Mouse (Mus musculus) CH12.LX (cell line): ENCODE data around the gene Fuca2. TPM values are rescaled to one million over a fixed set of nuclear protein-coding genes. Genes with fewer than 3 reads are reported as not detected.

Source experiments
- DNase-seq: peaks from one replicate; pipeline ENCODE4 v3.0.0-alpha.2; 2013; ENCODE audit errors: extremely low read depth
- H3K27ac ChIP-seq: 2 replicates; pipeline ENCODE4 v1.5.1; 2012; ENCODE audit warnings: low read depth, mild to moderate bottlenecking, control low read depth, moderate library complexity; ENCODE audit not compliant: insufficient read depth
- H3K27me3 ChIP-seq: replicated peaks from 2 replicates; pipeline ENCODE3; 2012; ENCODE audit warnings: inconsistent platforms
- H3K36me3 ChIP-seq, 2 experiments: replicated peaks in 1 of 2; 2 replicates each; pipeline versions ENCODE3 to v1.6.1; 2012; ENCODE audit warnings: inconsistent platforms in 1 of 2, low read length in 1 of 2, mild to moderate bottlenecking in 1 of 2, mixed read lengths in 1 of 2, moderate library complexity in 1 of 2; ENCODE audit not compliant: control insufficient read depth in 1 of 2, insufficient read depth in 1 of 2
- H3K4me1 ChIP-seq, 2 experiments: 2 replicates each; pipeline ENCODE4 v1.6.1; 2012; ENCODE audit warnings: inconsistent platforms in 1 of 2, moderate library complexity in 1 of 2; ENCODE audit not compliant: insufficient read depth in 2 of 2, control insufficient read depth in 1 of 2
- H3K4me2 ChIP-seq: 2 replicates; pipeline ENCODE4 v1.6.1; 2012; ENCODE audit warnings: low read depth, mild to moderate bottlenecking, control low read depth; ENCODE audit not compliant: poor library complexity, insufficient read depth, severe bottlenecking
- H3K4me3 ChIP-seq, 3 experiments: fragments of 150-350 bp in 1 of 3; sonication (generic) in 1 of 3; replicated peaks in 1 of 3; 2 replicates each; pipeline versions ENCODE3 to v1.5.1; 2011 to 2012; ENCODE audit warnings: low read depth in 2 of 3, low read length in 2 of 3, mild to moderate bottlenecking in 2 of 3, moderate library complexity in 2 of 3, control low read depth in 1 of 3, improper control_type of control experiment in 1 of 3, inconsistent platforms in 1 of 3, mixed read lengths in 1 of 3; ENCODE audit not compliant: poor library complexity in 1 of 3
- H3K79me2 ChIP-seq: replicated peaks from 2 replicates; pipeline ENCODE4 v1.6.1; 2012; ENCODE audit warnings: mild to moderate bottlenecking, moderate library complexity; ENCODE audit not compliant: control insufficient read depth, poor library complexity, insufficient read depth, severe bottlenecking; ENCODE audit errors: extremely low read depth
- H3K9ac ChIP-seq: 2 replicates; pipeline ENCODE4 v1.6.1; 2012; ENCODE audit warnings: low read depth, mild to moderate bottlenecking, control low read depth, moderate library complexity; ENCODE audit not compliant: insufficient read depth
- H3K9me3 ChIP-seq: replicated peaks from 2 replicates; pipeline ENCODE3; 2012; ENCODE audit warnings: low read length, inconsistent platforms, mixed read lengths
- ELF1 ChIP-seq: IDR thresholded peaks from 2 replicates; pipeline ENCODE4 v1.6.1; 2014; ENCODE audit warnings: low read depth, mild to moderate bottlenecking, inconsistent platforms, low read length, improper control_type of control experiment
- GABPA ChIP-seq: IDR thresholded peaks from 2 replicates; pipeline ENCODE4 v1.6.1; 2012; ENCODE audit warnings: low read depth, low read length, improper control_type of control experiment, inconsistent platforms; ENCODE audit not compliant: insufficient replicate concordance
- IRF4 ChIP-seq: IDR thresholded peaks from 2 replicates; pipeline ENCODE4 v1.6.1; 2014; ENCODE audit warnings: low read depth, mild to moderate bottlenecking, inconsistent platforms, low read length, improper control_type of control experiment
- JUN ChIP-seq: IDR thresholded peaks from 2 replicates; pipeline ENCODE4 v1.6.1; 2011; ENCODE audit warnings: low read depth, mild to moderate bottlenecking, low read length, improper control_type of control experiment, moderate library complexity; ENCODE audit not compliant: insufficient read depth
- JUND ChIP-seq: conservative IDR thresholded peaks from 2 replicates; pipeline ENCODE4 v1.6.1; 2011; ENCODE audit warnings: low read depth, low read length, improper control_type of control experiment
- NELFE ChIP-seq: IDR thresholded peaks from 2 replicates; pipeline ENCODE4 v1.6.1; 2011; ENCODE audit warnings: low read depth, low read length, improper control_type of control experiment
- PAX5 ChIP-seq: IDR thresholded peaks from 2 replicates; pipeline ENCODE4 v1.6.1; 2012; ENCODE audit warnings: low read length, inconsistent platforms, mixed read lengths
- ZC3H11A ChIP-seq: IDR thresholded peaks from 2 replicates; pipeline ENCODE4 v1.6.1; 2012; ENCODE audit warnings: low read depth, mild to moderate bottlenecking, inconsistent platforms, low read length, improper control_type of control experiment
- dilution Hi-C: fragments of 300-500 bp; cut with MboI; formaldehyde crosslinking; loops from 2 replicates; pipeline ENCODE4 v1.14.3; 2020; ENCODE audit warnings: low sequenced_read_pairs; ENCODE audit not compliant: extremely low pct_unique_long_range_greater_than_20kb, extremely low pct_ligation_motif_present
- in situ Hi-C: fragments of 300-500 bp; cut with MboI; formaldehyde crosslinking; loops from 3 replicates; pipeline ENCODE4 v1.14.3; 2019; ENCODE audit warnings: low sequenced_read_pairs, low pct_ligation_motif_present, low pct_unique_long_range_greater_than_20kb, mixed read lengths
- polyA plus RNA-seq: library from polyadenylated mRNA; unstranded; fragments of >175 nt; gene quantifications from 2 replicates; pipeline ENCODE4 v1.2.1, GENCODE M21; 2012; ENCODE audit warnings: low read depth; ENCODE audit not compliant: insufficient read length
- total RNA-seq, 2 experiments: library from RNA; depleted of rRNA; stranded (reverse); fragments of 300-350 nt in 1 of 2; fragments of >200 nt in 1 of 2; gene quantifications; 2 replicates each; pipeline ENCODE4 v1.2.3; 2012 to 2014

The Fuca2 gene
- total and polyA plus RNA-seq, 3 experiments: 28.2 to 42.2 (median 37.5) TPM

DNA sequence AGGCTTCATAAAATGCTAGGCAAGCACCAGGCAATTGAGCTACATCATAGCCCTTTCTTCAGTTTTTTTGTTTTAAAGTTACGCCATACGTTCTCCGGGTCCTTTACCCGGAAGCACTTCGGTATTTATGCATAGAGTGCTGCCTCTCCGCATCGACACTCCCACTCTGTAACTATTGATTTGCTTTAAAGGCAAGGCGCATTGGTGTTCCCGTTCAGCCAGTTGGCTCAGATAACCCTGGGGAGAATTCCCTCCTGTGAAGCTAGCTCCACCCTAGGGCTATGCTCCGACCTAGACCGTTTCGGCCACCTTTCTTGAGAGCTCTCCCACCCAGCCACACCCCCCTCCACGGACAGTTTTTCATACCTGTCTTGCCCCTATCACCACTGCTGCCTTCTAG lies 67.1 kb downstream of the Fuca2 start:
- no peak overlapping the region for H3K4me3 ChIP-seq
- TF ChIP-seq NELFE: no peak
- no peak for TF ChIP-seq JUND
- TF ChIP-seq GABPA: no peak
- no peak for TF ChIP-seq ELF1
- no peak for TF ChIP-seq ZC3H11A
- TF ChIP-seq JUN: no peak
- no peak for TF ChIP-seq IRF4
- TF ChIP-seq PAX5: no peak
- DNase-seq: no peak
- dilution Hi-C loops (no loop called here), in situ Hi-C loops (loop anchor here (25.0 kb wide), 1 partner anchor 621 kb away; no protein-coding TSS in a partner anchor)
- no peaks in the 10 kb centered on the region for H3K9me3 ChIP-seq
- H3K4me2 ChIP-seq: no peak overlapping the region
- H3K9ac ChIP-seq: no peak overlapping the region
- H3K79me2 ChIP-seq: no peaks in the 10 kb centered on the region
- H3K36me3 ChIP-seq: peaks cover 19 to 43% of the 10 kb centered on the region in 2 experiments
- H3K27me3 ChIP-seq: no peaks in the 10 kb centered on the region
- H3K4me1 ChIP-seq: no peaks in the 10 kb centered on the region
- no peak overlapping the region for H3K27ac ChIP-seq

Other genes with a start within 250 kb of the Fuca2 start
- gene Phactr2, start 25.1 kb upstream of the Fuca2 start, total RNA-seq (2012; rRNA removed): 0.08 TPM in 2 replicates
- gene Phactr2, start 25.1 kb upstream of the Fuca2 start, total RNA-seq (2014; rRNA removed): 0.18 and 0.31 TPM in 2 replicates
- gene Phactr2, start 25.1 kb upstream of the Fuca2 start, polyA plus RNA-seq: 0.49 and 0.89 TPM in 2 replicates
- gene Adat2, start 53.4 kb downstream of the Fuca2 start, total RNA-seq (2012; rRNA removed): 9.2 and 10.4 TPM in 2 replicates
- 10.5 and 11.6 TPM in 2 replicates for gene Adat2, start 53.4 kb downstream of the Fuca2 start, total RNA-seq (2014; rRNA removed)
- gene Adat2, start 53.4 kb downstream of the Fuca2 start, polyA plus RNA-seq: 17.1 and 20.6 TPM in 2 replicates
- 13.9 and 14.6 TPM in 2 replicates for gene Pex3, start 53.6 kb downstream of the Fuca2 start, total RNA-seq (2012; rRNA removed)
- gene Pex3, start 53.6 kb downstream of the Fuca2 start, total RNA-seq (2014; rRNA removed): 34.9 and 37.7 TPM in 2 replicates
- 23.3 and 24.9 TPM in 2 replicates for gene Pex3, start 53.6 kb downstream of the Fuca2 start, polyA plus RNA-seq